8 mouse cellular contexts compared by ENCODE assay signal in the genomic region with DNA sequence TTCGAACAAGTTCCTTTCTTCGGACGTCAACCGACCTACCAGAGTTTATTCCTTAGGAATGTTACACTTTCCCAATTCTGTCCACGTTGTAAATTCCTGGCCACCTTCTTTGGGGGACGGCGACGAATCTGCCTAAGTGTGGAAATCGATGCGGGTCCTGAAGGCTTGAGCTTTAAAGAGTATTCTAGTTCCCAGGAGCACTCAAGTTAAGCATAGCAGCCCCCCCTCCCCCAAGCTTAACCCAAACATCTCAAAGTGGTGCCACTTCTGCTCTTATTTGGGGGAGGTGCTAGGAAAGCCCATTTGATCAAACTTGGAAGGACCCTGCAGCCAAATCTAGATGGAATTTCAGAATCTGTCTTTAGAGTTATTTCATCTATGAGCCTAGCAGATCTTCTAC. TPM values are rescaled to one million over a fixed set of nuclear protein-coding genes. Genes with fewer than 3 reads are reported as not detected.
A peak's percentile ranks its signal among the peaks of the same experiment; 100 is the strongest.
DNase-seq lines count a peak whose midpoint lies in the region; ATAC-seq and TF ChIP-seq lines count a peak whose summit lies in the region.

No protein-coding gene starts in this region.

- H3K27me3 ChIP-seq in heart, embryonic 13.5 days (replicated peaks): peaks cover 100% of the 10 kb centered on the region
- peaks cover 95% of the 10 kb centered on the region for H3K27me3 ChIP-seq in forebrain, postnatal 0 days (ENCODE audit: insufficient read depth, low read length)
- H3K27me3 ChIP-seq in liver, embryonic 15.5 days: peaks cover 100% of the 10 kb centered on the region
- peaks cover 57% of the 10 kb centered on the region for H3K27me3 ChIP-seq in thymus, adult 2 months (ENCODE audit: control insufficient read depth, insufficient read depth, low read length)

- peak overlapping the region; percentile 57 for H3K4me3 ChIP-seq in heart, embryonic 13.5 days
- peak overlapping the region; percentile 32 for H3K4me3 ChIP-seq in forebrain, postnatal 0 days (ENCODE audit: low read depth, low read length)
- H3K4me3 ChIP-seq in liver, embryonic 15.5 days (replicated peaks): no peak overlapping the region
- no peak overlapping the region for H3K4me3 ChIP-seq in thymus, adult 2 months (ENCODE audit: control insufficient read depth, insufficient read depth, low read length)

- no peak for DNase-seq in heart, adult 18-20 months
- peak; percentile 47 for DNase-seq in ES-CJ7 (ENCODE audit: low read depth, low spot score)
- no peak for DNase-seq in forebrain, postnatal 0 days
- no peak for DNase-seq in thymus, adult 2 months
- no peak for DNase-seq in left cerebral cortex, postnatal 25 days (ENCODE audit: low spot score in 2 of 2)
- DNase-seq in layer of hippocampus, postnatal 14 days (ENCODE audit: low spot score in 2 of 2): no peak

- peaks cover 56% of the 10 kb centered on the region for H3K4me1 ChIP-seq in heart, embryonic 13.5 days
- peaks cover 10% of the 10 kb centered on the region for H3K4me1 ChIP-seq in forebrain, postnatal 0 days (ENCODE audit: insufficient read depth)
- H3K4me1 ChIP-seq in liver, embryonic 15.5 days (replicated peaks): peaks cover 33% of the 10 kb centered on the region
- peaks cover 14% of the 10 kb centered on the region for H3K4me1 ChIP-seq in thymus, adult 2 months (replicated peaks; ENCODE audit: control insufficient read depth, insufficient read depth, low read length)

- no peak for ATAC-seq in heart, embryonic 13.5 days (ENCODE audit: extremely low read depth, insufficient number of reproducible peaks, low FRiP score, low TSS enrichment)
- ATAC-seq in forebrain, postnatal 0 days: no peak
- no peak for ATAC-seq in liver, embryonic 15.5 days (ENCODE audit: insufficient read depth)

- H3K9ac ChIP-seq in heart, embryonic 13.5 days: no peak overlapping the region
- H3K9ac ChIP-seq in forebrain, postnatal 0 days: no peak overlapping the region
- no peak overlapping the region for H3K9ac ChIP-seq in liver, embryonic 15.5 days

- no peak overlapping the region for H3K27ac ChIP-seq in heart, embryonic 13.5 days (replicated peaks)
- no peak overlapping the region for H3K27ac ChIP-seq in forebrain, postnatal 0 days (ENCODE audit: low read depth, low read length)
- no peak overlapping the region for H3K27ac ChIP-seq in liver, embryonic 15.5 days (replicated peaks)
- H3K27ac ChIP-seq in thymus, adult 2 months (ENCODE audit: control insufficient read depth, insufficient read depth, low read length): no peak overlapping the region

- intact Hi-C loops in left cerebral cortex, postnatal 25 days (cut with DNase I): no loop called here

- TF ChIP-seq CTCF in forebrain, postnatal 0 days (IDR thresholded peaks at IDR 0.05; ENCODE audit: low read depth): no peak
- no peak for TF ChIP-seq CTCF in thymus, adult 2 months (IDR thresholded peaks at IDR 0.05; ENCODE audit: borderline replicate concordance, control insufficient read depth, extremely low read depth, insufficient read depth, low read length, poor library complexity)

- TF ChIP-seq POLR2A in thymus, adult 2 months (IDR thresholded peaks at IDR 0.05; ENCODE audit: control insufficient read depth, extremely low read depth, insufficient read depth, low read length, poor library complexity): no peak

- no peaks in the 10 kb centered on the region for H3K9me3 ChIP-seq in heart, embryonic 13.5 days
- no peaks in the 10 kb centered on the region for H3K9me3 ChIP-seq in forebrain, postnatal 0 days (ENCODE audit: low read length)
- no peaks in the 10 kb centered on the region for H3K9me3 ChIP-seq in liver, embryonic 15.5 days (replicated peaks)

- no peaks in the 10 kb centered on the region for H3K36me3 ChIP-seq in heart, embryonic 13.5 days
- no peaks in the 10 kb centered on the region for H3K36me3 ChIP-seq in forebrain, postnatal 0 days (ENCODE audit: insufficient read depth)
- H3K36me3 ChIP-seq in liver, embryonic 15.5 days (replicated peaks): no peaks in the 10 kb centered on the region
- H3K36me3 ChIP-seq in thymus, adult 2 months (ENCODE audit: control insufficient read depth, insufficient read depth, low read length): no peaks in the 10 kb centered on the region

- H3K4me2 ChIP-seq in heart, embryonic 13.5 days: peak overlapping the region; percentile 81
- H3K4me2 ChIP-seq in forebrain, postnatal 0 days (ENCODE audit: low read depth): 0 out of 2 replicates have a peak overlapping the region, but pooled peaks have one; percentile 51
- peak overlapping the region; percentile 58; the same call in 1 of the 2 replicates for H3K4me2 ChIP-seq in liver, embryonic 15.5 days

- under 1% methylated on average over 10 of the region's 10 CpGs for WGBS in heart, embryonic 13.5 days
- 2% methylated on average over 10 of the region's 10 CpGs for WGBS in forebrain, postnatal 0 days
- 3% methylated on average over 10 of the region's 10 CpGs for WGBS in liver, embryonic 15.5 days (ENCODE audit: insufficient replicate concordance)
- 11% methylated on average over 10 of the region's 10 CpGs for WGBS in thymus, adult 2 months

RNA-seq across cellular contexts. Expression of gene Lhx1, which starts 1.1 kb away (rescaled TPM):
- 0.06 TPM in 1 of 2 replicates, not detected in the other for polyA plus RNA-seq in heart, embryonic 13.5 days (2015; fragmentation: Nextera tagmentation; extraction: Ambion mirVana)
- not detected for total RNA-seq in heart, adult 18-20 months (2021)
- 2.4 and 7.9 TPM in 2 replicates for total RNA-seq in forebrain, postnatal 0 days (2014; rRNA removed)
- 2.5 and 5.3 TPM in 2 replicates for polyA plus RNA-seq in forebrain, postnatal 0 days (2015; fragmentation: Nextera tagmentation; extraction: Ambion mirVana)
- polyA plus RNA-seq in liver, embryonic 15.5 days (2015; fragmentation: Nextera tagmentation; extraction: Ambion mirVana): 0.05 TPM in 1 of 2 replicates, not detected in the other
- polyA plus RNA-seq in thymus, adult 2 months (2012; rRNA removed): 0.04 and 0.13 TPM in 2 replicates
- under 1 TPM in 1 of 2 experiments, not detected in 1; 0.18 TPM for total RNA-seq in left cerebral cortex, postnatal 25 days (2021)
- total RNA-seq in layer of hippocampus, postnatal 14 days (2021): 1 to 10 TPM in 1 of 2 experiments, under 1 TPM in 1; 0.91 to 1.6 TPM

RNA-seq across cellular contexts. Expression of gene Aatf, which starts 13.1 kb away (rescaled TPM):
- polyA plus RNA-seq in heart, embryonic 13.5 days (2015; fragmentation: Nextera tagmentation; extraction: Ambion mirVana): 28.2 and 29.8 TPM in 2 replicates
- 10 to 100 TPM; 14.1 to 15.8 TPM for total RNA-seq in heart, adult 18-20 months (2021)
- 25.5 and 38.9 TPM in 2 replicates for total RNA-seq in forebrain, postnatal 0 days (2014; rRNA removed)
- polyA plus RNA-seq in forebrain, postnatal 0 days (2015; fragmentation: Nextera tagmentation; extraction: Ambion mirVana): 34.1 and 40.4 TPM in 2 replicates
- polyA plus RNA-seq in liver, embryonic 15.5 days (2015; fragmentation: Nextera tagmentation; extraction: Ambion mirVana): 25.1 and 26.4 TPM in 2 replicates
- polyA plus RNA-seq in thymus, adult 2 months (2012; rRNA removed): 5.6 and 6.9 TPM in 2 replicates
- 10 to 100 TPM; 17.7 to 22.5 TPM for total RNA-seq in left cerebral cortex, postnatal 25 days (2021)
- 10 to 100 TPM; 19.8 to 23.4 TPM for total RNA-seq in layer of hippocampus, postnatal 14 days (2021)

Comparison
In these comparisons a context has a peak if more than half of its experiments do, and no peak if none do; other contexts are left out.
1. H3K4me3 ChIP-seq: peak in heart, embryonic 13.5 days (single experiment) and forebrain, postnatal 0 days (single experiment); none in liver, embryonic 15.5 days (single experiment) and thymus, adult 2 months (single experiment).
2. Peak in every context shown above with its lines, with median percentiles within 50 percentile points of each other: H3K4me2 ChIP-seq.